Mouse (Mus musculus) T-cell, adult 2 months (primary cell): Measurements from ENCODE around the gene Kidins220.

Experiments
- DNase-seq: peaks from one replicate; pipeline ENCODE4 v3.0.0; 2022; ENCODE audit warnings: low spot score

The Kidins220 gene

DNA sequence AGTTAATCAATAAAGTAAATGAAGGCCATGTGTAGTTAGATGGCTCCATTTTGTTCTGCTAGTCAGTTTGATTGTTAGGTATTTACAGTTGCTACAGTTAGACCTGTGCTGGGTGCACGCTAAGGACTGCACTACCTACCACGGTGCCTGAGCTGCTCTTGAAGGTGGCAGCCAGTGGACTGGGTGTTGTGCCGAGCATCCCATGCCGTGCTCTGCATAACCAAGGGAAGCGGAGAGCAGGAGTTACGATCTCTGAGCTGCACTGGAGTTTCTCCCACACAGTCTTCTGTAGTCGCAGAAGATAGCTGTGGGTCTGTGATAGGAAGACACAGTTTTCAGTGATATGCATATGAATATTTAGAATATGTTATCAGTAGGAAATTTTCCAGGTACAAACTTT is 51.6 kb downstream of the Kidins220 start:
- no peak for DNase-seq

DNA sequence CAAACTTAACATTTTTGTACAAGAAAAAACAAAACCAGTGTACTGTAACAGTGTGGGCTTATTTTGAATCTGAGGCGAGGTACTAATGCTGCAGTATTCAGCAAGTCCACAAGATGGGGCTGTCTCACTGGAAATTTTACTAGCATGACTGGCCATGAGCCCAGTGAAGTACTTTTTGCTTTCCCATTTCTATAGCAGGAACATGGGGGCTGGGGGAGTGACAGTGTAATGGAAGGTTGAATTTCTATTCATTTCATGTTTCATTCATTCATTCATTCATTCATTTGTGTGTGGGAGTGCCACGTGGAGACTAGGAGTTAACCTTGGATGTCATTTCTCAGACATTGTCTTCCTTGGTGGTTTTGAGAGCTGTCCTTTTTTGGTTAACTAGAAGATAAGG is 52.7 kb downstream of the Kidins220 start:
- DNase-seq, result peak; percentile 29

DNA sequence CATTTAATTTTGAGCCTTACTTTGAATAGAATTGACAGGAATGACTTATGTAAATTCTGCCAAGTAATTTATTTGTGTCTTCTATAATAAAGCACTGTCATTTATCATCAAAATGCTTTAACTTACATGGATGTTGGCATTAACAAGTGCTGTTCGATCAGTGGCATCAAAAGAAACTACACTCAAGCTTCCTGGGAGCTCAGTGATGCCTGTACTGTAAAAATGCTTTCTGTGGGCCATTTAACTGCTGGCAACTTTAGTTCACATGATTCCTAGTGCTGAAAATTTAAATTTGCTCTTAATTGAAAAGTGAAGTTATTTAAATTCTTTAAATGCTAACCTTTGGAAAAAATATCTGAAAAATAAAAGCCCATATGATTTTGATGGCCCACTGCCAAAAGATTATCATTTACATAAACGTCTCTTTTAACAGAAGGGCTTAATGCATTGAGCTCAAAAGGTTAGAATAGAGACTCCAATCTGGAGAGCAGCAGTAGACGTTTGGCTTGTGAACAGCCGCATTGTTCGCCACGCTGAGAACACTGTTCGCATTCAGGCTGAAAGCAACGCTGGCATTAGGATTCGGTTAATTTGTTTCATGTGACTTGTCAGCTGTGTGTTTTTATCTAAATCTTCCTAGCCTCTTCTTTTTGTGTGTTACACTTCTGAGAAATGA is 59.1 kb downstream of the Kidins220 start:
- DNase-seq, result no peak

DNA sequence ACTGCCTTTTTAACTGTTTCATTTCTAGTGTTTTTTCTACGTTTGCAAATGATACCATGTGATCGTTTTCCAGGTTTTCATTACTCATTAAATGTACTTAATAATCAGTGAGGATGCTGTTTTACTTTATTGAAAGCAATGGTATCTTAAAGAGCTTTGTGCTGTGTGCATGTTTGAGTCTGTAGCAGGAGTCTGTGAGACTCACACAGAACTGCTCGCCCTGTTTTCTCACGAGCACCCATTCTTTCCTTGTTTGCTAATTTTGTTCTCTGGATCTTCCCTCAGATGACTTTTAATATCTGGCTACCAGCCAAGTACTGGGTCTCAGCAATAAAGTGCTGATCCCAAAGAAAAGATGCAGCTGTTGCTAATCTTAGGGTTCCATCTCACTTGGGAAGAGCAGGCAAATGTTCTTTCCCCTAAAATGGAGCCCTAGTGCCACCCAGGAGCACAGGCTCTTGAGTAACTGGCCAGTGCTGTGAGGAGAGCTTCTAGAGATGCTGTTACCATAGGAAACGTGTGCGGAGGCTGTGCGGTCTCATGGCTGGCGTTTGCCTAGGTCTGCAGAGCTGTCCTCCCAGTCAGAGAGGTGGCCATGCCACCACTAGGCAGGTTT is 59.7 kb downstream of the Kidins220 start:
- no peak for DNase-seq

DNA sequence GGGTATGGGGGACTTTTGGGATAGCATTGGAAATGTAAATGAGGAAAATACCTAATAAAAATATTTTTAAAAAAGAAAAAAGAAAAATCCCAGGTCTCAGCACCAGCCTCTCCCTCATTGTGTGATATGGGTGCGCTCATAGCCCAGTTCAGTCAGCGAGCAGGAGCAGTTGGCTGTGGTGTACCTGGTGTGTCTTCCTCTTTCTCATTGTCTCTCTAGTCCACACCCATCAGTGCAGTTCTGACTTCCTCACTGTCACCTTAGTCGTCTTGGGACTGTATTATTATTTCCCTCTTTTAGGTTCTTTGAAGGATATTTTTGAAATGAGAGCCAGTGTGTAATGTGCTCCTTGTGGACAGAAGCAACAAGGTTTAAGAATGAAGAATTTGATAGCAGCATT is 61.3 kb downstream of the Kidins220 start:
- DNase-seq, result no peak

DNA sequence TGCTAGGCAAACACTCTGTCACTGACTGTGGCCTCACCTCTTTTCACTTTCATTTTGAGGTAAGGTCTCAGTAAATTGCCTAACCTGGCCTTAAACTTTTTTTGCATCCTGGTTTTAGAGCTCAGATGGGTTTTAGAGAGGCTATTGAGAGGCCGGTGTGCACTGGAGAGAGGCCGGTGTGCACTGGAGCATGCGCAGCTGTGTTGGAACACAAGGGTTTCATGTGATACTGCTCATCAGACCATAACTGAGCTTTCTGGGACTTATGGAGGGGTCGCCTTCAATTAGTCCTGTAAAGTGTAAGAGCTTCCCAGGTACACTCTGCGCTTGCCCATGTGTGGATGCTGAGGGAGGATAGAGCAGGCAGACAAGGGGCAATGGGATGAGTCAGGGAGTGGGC is 62.5 kb downstream of the Kidins220 start:
- no peak for DNase-seq

DNA sequence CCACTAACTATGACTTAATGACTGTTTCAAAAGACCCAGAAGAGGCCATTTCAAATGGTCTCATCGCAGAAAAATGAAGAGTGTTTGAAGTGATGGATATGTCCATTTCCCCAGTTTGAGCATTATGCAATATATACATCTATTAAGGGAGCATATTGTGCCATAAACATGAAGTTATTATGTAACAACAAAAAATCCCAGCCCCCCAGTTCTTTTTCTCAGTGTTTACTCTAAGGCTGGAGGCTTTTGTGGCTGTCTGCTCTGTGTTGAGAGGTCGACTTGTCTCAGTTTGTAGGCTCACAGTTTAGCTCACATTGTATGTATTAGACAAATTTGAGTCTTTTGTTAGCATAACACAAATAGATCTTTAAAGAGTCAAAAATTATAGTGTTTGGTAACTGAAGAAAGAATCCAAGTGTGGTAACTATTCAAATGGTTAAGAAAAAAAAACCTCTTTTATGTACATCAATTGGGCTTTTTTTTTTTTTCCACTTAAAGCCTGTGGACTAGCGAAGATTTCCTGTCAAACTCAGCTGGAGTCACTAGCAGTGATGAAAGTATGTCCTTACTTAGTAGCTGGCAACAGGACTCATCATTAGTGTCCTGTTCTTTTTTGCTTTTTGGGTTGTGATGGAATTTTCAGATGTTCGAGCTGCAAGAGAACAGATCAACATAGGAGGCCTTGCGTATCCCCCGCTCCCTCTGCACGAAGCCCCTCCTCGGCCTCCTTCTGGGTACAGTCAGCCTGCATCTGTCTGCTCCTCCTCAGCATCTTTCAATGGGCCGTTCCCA is 63.2 kb downstream of the Kidins220 start:
- DNase-seq, result no peak

DNA sequence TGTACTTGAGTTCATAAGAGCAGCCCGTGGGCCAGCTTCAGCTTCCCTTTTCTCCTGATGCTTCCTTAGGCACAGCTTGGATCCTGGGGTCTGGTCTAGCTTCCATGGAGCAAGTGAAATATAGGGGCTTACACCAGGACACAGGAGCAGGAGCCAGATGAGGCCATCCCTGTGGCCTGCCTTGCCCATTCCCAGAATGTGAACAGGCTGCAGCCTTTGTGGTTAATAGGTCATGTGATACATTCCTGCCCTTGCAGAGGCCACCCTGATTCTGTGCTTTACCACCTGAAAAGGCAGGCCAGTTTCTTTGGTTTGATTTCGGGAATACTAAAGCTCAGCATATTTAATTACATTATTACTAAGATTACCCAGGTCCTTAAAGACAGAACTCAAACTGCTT is 69.3 kb downstream of the Kidins220 start:
- no peak for DNase-seq

DNA sequence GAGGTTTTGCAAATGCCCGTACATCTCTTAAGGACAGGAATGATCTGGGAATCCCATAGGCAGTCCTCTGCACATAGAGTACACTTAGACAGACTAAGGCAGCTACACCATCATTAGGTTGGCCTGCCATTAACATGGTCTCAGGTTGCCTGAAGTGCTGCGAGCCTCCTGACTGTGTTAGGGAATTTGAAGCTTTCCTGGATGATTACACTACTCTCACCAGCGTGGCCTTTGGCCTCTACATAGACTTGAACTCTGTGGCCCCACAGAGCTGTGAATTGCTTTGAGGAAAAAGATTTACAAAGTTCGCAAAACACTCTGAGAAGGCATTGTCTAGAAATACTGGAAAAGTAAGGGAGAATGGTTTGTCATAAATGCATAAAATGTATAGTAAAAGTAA is 69.9 kb downstream of the Kidins220 start:
- DNase-seq, result no peak

DNA sequence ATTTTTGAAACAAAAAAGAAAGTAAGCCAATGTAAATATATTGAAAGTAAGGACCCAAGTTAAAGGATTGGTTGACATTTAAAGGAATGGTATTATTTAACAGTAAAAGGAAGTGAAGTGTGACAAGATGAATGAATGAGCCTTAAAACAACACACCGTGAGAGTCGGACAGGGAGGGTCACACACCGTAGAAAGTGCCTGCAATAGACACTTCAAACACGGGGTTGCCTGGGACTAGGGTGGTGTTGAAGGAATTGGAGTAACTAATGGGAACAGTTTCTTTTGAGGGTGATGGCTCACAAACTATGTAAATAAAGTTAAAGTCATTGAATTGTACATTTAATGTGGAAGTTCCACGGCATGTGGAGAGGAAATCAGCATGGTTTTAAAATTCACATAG is 74.5 kb downstream of the Kidins220 start:
- DNase-seq, result no peak

DNA sequence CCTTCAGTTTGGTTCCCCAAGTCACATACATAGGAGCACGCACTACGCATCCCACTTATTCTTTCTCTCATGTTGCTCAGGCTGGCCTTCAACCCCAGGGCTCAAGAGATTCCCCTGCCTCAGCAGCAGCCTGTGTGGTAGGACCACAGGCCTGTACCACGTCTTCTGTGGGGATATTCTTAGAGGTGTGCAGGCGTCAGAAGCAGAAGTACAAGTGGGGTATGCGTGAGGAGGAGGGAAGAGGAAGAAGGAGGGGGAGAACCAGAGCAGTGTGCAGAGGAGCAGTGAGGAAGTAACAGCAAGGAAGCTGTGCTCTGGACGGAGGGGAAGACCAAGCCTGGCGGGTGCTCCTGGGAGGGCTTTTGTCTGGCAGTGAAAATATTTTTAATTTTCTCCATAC is 79.8 kb downstream of the Kidins220 start:
- DNase-seq, result no peak

DNA sequence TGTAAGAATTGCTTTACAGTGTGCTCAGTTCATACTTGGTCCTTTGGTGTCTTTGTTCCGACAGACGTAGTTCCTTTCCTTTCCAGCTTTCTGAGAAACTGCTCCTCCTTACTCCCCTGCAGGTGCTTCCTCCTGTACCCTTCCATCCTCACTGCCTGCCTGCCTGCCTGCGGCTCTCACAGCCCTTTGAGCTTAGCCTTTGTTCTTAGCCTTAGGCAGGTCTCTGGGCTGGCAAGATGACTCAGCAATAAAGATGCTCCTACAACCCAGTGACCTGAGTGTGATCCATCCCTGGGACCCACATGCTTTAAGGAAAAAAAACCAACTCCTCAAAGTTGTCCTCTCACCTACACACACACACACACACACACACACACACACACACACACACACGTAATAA is 80.2 kb downstream of the Kidins220 start:
- no peak for DNase-seq

DNA sequence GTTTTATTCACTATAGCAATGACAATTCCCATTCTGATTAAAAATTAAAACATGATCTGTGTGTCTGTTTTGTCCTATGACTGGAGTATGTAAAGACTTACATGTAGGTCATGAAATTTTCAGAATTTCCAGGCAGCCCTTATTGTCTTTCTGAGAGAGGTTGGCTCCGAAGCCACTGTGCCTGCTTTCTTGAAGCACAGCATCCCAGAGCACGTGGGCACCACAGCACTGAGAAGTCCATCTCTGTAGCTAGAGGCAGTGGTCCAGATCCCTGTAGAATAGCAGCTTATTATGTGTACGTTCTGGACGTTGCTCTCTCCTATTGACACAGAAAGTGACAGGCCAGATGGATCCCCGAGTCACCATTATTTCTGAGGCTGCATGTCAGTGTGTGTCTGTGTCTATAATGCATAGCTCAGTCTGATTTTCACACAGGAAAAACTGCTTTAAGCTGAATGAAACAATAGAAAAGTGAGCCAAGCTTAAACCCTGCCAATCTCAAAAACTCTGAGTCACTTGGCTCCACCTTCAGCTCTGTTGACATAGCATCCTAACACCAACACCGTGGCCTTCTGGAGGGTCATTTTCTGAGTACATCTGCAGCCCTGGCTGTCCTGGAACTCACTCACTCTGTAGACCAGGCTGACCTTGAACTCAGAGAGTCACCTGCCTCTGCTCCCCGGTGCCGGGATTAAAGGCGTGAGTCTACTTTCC is 84.9 kb downstream of the Kidins220 start:
- DNase-seq, result no peak

DNA sequence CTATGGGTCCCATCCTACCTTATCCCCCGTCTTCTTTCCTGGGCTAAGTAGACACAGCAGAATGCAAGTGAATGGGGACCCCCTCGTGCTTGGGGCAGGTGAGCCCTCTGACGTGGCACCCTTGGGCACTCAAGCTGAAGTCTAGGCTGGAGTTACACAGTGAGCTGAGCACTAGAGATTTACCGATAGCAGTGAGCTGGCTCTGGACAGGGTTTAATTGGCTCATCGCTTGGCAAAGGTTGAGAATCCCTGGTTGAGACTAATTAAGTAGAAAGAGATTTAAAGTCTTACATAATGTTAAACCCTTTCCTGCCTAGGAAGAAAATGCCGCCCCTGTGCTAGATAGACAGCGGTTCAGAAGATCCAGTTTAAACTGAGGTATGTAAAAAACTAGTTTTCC is 86.2 kb downstream of the Kidins220 start:
- DNase-seq, result no peak

DNA sequence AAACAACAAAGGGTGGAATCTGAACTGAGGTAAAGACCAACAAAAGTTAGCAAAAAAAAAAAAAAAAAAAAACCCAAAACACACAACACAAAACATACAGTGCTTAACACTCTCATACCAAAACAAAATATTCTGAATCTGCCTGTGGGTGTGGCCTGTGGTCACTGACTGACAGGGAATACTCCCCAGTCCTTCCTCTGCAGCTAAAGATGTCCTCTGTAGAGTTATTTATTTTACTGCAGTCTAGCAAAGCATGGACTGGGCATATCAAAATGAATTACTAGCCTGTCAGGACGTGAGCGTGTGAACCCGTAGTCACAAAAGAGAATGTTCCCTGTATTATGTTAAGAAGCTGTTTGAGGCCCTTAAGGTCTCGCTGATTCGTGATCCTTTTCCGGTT is 87.5 kb downstream of the Kidins220 start:
- no peak for DNase-seq

DNA sequence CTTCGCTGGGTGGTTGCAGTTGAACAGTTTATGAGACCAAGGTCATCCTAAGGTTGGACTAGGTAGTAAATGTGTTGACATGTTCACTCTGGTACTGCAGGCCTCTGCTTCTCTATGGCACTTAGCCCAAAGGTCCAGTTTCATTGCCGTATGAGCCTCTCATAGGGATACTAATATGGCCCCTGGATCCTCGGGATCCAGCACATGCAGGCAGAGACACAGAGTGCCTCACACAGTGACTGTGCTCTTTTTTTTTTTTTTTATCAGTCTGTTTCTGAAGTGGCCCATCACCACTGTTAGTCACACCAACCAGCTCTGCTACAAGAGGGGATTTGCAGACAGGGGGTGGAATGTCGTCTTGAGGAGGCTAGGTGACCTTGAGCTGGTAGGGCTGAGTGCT is 98.6 kb downstream of the Kidins220 start:
- DNase-seq, result no peak

DNA sequence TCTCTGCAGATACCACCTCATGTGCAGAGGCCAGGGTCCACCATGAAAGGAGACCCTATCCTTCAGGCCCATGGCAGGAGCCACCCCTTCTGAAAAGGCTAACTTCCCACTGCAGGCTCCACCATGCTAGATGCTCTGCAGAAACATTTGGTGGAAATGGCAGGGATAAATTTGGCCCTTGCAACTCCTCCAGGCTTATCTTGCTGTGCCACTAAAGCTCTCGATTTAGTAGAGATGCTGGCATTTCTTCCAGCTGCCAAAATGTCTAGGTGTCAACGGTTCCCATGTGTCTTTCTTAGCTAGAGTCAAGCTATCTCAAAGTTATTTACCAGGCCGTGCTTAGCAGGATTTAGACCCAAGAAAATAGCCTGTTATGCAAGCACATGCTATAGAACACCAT is 99.6 kb downstream of the Kidins220 start:
- DNase-seq, result no peak

DNA sequence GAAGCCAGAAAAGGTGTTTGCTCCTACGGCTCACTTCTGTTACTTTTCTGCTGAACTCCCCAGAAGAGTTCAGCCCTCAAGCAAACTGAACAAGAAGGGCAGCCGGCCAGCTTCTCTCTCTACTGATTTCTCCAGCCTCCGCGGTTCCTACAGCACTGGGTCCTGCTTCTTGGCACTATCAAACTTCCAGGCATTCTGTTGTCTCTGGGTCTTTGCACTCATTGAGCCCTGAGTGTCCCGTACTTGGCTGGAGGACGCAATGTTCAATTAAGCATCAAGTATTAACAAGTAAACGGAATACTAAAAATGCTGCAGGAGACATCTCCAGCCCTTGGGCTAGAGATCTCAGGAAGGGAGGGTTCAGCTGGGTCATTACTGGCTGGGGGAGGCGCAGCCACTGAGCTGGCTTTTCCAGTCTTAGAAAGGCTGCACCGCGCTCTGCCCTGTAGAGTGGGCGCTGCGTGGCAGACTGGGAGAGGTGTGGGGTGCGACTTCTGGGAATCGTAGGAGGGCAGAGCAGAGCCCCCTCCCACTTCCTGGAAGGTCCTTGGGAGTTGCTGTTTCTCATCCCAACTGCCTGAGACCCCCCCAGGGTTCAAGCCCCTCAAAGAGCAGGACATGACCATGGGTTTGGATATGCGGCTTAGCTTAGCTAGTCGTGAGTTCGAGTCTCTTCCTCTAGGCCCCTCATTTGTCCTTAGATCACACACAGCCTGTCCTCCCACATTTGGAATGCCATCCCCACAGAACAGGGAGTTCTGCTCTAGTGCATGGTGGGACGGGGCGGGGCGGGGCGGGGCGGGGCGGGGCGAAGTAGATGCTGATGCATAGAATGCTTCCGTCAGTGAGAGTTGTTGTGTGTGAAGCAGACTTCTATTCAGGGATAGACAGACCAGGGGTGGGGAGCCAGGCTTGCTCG is 108.8 kb downstream of the Kidins220 start:
- DNase-seq, result no peak

DNA sequence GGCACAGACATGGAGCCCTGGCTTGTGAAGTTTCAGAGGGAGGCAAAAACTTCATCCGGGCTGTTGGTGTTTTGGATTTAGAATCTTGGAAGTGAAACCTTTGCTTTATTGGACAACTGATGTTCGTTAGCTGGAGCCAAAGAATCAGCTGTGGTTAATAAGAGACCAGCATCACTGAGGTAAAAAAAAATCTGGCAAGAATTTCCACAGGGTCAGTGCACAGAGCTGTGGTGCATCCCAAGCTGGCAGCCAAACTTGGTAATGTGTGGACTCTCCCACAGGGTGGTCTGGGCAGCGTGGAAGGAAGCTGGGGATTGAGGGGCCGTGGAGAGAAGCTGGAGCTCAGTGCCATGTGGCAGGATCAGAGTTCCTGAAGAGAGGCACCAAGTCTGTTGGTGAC is 112.2 kb downstream of the Kidins220 start:
- DNase-seq, result no peak

DNA sequence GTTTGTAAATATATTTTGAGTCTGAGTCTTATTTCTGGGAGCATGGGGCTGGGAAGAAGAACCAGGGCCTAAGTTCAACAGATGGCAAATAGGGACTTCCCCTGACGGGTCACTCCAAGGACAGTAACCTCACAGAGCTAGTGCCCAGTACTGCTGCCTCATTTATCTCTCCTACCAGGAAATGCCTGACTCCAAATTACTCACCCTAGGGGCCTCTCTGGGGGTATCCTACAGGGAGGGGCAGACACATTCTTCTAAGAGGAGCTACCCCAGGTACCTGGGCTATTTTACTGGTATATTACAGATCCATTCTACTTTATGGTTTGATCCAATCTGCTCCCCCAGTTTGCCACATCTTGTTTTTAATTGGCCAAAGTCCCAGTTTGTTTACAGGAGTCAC is 114.7 kb downstream of the Kidins220 start:
- DNase-seq, result no peak

DNA sequence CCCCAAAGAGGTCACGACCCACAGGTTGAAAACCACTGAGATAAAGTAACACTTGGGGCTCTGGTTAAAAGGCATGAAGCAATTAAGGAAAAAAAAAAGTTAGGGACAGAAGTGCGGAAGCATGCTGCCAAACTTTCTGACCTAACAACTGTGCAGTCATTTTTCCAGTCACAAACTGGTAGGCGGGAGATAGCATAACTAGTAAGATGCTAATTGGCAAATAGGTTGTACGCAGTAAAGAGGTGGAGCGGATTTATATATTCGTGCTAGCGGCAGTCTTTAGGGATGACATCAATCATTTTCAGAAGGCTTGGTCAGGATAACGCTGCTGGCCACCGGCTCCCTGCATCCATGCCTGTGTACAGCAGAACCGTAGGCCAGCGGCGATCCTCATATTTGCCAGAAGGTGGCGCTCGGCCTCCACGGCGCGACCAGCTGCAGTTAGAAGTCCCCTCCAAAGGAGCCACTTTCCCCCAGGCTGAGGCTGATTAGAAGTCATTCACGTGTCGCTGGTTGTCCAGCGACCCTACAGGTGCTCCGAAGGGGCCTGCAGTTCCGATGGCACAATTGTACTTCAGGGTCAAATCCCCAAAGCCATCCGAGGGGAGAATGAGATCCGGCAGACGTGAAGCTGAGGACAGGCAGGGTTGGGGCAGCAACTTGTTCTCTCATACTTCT is 117.4 kb downstream of the Kidins220 start:
- peak; percentile 83 for DNase-seq
